Mouse (Mus musculus) v-Abl transformed pro-B cells (cell line): ENCODE measurements around the gene Hsf2bp.

Source experiments
- in situ Hi-C, 2 experiments: fragments of 400-800 bp; cut with MboI; formaldehyde crosslinking; loops; one replicate each; pipeline ENCODE4 v1.15.1; 2025; ENCODE audit not compliant: unreplicated experiment in 2 of 2

Gene Hsf2bp

DNA sequence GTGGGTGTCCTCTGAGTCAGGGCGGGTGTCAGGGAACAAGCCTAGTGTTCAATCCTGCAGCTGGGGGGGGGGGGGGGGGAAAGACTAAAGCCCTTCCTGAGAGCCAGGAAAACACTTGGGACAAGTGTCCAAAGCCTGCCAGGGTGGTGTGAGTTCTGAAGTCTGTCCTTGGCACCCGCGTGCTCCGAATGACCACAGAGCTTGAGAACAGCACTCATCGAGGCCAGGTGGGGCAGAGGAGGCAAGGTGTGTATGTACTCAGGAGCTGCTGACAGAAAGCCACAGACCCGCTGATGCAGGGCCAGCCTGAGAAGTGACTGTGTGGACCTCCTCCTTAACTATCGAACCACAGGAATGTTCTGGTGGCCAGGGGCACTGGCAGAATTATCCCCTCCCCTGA is 116.5 kb downstream of the Hsf2bp start:
- in situ Hi-C loops = no loop called here

DNA sequence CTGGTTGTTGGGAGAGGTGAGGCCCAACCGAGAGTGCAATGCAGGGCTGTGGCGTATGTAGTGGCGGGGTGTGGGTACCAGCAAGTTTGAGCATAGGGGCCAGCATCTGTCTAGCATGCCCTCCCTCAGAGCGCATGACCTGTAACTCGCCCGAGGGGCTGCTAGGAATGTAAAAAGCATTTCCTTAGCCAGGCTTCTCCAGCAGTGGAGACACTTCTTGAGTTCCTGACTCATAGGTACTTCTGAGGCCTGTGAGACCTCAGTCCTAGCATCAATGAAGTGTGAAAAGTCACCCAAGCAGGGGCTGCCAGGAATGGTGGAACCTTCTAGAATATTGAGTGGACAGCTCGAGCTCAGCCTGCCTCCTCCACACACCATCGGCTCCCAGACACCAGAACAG is 117.8 kb downstream of the Hsf2bp start:
- in situ Hi-C loops = no loop called here

DNA sequence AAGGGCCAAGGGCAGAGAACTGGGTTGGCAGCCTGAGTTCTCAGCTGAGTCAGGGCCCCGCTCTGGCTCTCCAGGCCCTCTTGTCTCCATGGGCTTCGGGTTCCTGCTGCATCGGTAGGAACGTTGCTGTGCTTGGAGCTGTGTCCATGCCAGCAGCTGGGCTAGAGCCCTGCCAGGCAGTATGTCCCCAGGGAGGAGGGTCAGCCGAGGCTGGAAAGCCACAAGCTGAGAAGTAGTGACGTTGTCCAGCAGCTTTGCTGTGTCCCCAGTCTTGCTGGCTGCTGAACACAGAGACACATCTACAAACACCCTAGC is 119.7 kb downstream of the Hsf2bp start:
- in situ Hi-C loops = no loop called here

DNA sequence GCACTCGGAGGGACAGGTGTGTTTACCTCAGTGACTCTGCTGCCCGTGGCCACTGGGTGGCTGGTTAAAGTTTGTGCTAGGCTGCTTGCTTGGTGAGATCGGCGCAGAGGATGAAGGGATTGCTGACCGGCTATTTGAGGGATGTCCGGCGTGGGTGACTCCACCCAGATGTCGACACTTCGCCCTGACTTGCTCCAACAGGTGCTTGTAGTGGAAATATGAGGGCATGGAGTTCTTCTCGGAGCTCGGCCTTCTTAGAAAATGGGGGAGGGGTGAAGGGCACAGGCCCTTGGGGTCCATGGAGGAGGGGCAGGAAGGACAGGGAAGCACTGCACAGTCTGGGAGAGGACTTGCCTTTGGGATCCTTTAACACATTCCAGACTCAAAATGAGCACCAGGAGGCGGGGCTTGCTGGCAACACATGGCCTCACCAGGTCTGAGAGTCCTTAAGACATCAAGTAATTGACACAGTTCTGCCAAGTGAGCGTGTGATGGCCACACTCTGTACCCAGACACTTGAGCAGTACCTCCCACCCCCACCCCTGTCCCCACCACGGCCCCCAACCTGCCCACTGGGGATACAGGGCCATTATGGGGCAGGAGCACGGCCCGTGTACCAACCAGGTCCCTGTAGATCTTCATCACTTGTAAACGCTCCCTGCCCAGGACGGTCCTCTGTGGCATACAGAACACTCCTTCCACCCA is 120.2 kb downstream of the Hsf2bp start:
- in situ Hi-C loops = no loop called here

DNA sequence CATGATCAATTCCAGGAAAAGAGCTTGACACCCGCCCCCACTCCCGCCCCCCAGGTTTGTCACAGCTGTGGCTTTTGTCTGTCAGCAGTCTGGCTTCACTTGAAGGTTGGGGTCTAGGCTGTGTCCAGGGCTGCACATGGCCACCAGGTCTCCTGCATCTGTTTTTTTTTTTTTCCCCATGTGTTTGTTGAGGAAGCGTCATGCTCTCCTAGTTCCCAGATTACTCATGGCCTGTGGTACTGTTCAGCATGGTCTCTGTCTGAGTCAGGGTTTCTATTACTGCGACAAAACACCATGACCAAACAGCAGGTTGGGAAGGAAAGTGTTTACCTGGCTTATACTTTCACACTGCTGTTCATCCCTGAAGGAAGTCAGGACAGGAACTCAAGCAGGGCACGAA is 121.8 kb downstream of the Hsf2bp start:
- in situ Hi-C loops = no loop called here

DNA sequence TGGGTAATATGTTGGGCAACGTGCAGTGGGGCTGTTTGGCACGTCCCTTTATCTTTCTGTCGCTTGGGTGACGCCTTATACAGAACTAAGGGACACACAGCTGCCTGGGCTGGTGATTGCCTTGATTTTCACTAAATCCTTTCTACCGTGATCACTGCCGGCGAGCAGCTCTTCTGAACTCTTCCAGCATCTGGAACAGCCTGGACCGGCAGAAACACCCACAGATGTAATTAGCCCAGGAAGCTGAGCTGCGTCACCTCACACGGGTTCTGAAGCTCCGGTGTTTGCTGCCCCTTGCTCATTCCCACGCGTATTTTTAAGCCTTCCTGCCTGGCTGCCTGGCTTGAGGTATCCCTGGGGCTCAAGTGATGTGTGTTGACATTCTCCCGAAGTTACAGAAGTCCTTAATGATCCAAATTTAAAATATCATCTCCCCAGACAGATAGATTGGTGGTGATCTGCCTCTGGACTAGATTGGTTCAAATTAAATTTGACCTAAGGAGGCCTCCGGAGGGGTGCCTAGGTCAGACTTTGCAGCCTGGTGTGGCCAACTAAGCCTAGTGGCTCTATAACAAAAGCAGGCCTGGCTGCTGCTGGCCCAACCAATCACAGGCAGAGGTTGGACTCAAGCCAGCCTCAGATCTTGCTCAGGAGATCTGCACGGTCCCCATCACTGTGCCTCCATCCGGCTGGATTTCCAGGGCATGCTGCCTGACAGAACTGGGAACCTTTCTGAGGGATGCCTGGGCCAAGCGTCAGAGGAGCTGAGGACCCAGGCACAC is 123.1 kb downstream of the Hsf2bp start:
- in situ Hi-C loops = no loop called here

DNA sequence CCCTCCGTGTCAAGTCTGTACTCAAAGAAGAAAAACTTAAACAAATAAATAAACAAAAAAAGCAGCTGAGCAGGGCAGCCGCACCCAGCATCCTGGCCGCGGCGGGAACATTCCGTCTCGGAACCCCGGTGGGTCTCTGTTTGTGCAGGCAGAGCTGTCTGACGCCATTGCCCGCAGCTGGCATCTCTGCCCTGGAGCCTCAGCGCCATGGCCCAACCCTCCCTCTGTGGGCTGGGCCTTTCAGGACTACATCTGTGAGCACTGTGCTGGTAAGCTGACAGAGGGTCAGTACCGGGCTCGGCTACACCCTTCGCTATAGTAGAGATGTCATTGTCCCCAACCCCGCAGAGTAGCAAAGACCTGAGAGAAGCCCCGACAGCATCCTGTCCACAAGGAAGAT is 123.8 kb downstream of the Hsf2bp start:
- in situ Hi-C loops = no loop called here

DNA sequence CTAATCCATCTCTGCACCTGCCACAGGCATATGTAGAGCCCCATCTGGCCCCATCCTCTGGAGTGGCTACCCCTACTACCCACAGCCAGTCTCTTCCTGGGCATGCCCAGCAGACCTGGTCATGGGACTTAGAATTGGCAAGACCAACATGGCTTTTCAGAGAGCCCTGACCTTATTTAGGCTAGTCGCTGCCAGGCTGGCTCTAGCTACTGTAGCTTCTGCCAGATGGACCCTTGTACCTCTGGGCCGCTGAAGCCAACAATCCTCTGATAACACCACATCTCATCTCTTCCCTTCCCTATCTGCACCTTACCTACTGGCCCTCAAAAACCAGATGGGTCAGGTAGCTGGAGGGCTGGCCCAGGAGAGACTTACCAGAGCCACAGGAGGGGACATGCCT is 127.2 kb downstream of the Hsf2bp start:
- in situ Hi-C loops = no loop called here

DNA sequence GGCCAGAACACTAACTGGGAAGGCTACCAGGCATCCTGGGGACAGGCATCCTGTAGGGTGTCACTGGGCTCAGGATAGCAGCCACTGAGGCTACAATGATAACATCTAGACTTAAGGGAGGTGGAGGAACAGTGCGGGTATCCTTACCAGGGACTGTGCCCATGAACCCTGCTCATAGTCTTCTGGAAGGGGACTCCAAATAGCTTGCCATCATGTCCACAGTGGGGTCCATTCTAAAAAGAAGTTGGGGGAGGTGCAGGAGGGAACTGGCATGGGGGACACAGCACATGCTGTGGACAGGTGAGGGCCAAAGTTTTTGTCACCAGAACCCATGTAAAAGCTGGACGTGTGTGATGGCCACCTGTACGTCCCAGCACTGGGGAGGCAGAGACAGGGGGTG is 129.7 kb downstream of the Hsf2bp start:
- in situ Hi-C loops = no loop called here

DNA sequence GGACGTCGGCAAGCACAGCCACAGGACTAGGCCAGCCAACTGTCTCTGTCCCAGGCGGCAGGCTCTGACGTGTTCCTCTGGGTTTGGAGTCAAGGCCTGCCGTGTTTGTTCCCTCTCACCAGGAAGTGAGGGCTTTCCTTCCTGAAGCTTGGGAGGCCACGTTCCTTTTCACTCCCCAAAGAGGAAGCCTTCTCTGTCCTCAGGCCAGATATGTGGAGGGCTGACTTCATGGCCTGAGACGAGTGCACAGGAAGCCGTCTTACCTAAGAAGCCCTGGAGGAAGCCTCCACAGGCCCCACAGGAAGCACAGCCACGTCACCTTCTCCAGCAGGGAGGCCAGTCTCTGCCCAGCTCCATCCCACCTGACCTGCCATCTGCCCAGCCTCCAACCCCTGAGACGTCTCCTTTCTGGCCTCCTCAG is 130.3 kb downstream of the Hsf2bp start:
- in situ Hi-C loops = no loop called here

DNA sequence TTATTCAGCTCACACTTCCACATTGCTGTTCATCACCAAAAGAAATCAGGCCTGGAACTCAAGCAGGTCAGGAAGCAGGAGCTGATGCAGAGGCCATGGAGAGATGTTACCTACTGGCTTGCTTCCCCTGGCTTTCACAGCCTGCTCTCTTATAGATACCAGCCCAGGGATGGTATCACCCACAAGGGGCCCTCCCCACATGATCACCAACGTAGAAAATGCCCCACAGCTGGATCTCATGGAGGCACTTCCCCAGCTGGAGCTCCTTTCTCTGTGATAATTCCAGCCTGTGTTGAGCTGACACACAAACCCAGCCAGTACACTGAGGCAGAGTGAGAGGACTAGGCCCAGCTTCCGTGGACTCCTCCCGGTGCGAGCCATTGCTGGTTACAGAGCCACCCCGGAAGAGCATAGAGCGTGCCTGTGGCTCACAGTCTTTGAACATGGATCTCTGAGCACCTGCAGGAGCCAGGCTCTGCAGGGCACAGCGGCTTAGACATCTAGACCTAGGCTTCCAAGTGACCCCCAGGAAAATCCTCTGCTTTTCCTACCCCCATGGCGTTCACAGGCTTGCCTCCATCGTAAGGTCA is 130.9 kb downstream of the Hsf2bp start:
- in situ Hi-C loops = no loop called here

DNA sequence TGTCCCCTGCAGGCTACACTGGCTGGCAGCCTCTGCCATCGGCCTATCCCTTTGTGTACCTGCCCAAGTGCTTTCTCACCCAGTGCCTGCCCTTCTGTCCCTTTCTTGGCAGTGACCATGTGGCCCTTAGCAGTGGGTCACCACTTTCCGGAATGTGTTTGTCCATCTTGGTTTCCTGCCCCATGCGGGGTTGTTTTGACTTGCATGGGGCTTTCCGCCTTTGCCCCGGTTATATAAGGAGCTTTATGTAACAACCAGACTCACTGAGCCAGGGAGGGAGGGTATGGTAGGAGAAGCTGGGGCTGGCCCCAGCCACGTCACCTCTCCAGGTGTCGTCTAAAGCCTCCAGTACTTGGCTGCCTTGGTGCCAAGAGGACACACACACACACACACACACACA is 132.1 kb downstream of the Hsf2bp start:
- in situ Hi-C loops = no loop called here

DNA sequence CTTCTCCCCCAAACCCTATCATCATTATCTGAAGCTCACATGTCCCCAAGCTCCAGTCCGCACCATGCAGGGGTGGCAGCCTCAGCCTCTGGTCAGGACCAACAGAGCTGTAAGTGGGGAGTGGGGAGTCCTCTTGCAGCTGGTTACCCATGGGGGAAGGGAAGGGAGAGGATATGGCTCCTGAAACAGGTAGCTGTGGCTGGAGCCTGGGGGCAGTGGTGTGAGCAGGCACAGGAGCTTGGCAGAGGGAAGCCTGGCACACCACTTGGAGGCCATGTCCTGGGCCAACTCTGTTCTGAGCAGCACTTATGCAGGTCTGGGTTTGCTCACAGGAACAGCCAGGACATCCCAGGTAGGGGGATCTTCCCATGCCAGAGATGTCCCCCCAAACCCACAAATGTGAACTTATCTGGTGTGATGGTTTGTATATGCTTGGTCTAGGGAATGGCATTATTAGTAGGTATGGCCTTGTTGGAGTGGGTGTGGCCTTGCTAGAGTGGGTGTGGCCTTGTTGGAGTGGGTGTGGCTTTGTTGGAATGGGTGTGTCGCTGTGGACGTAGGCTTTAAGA is 133.4 kb downstream of the Hsf2bp start:
- in situ Hi-C loops = no loop called here

DNA sequence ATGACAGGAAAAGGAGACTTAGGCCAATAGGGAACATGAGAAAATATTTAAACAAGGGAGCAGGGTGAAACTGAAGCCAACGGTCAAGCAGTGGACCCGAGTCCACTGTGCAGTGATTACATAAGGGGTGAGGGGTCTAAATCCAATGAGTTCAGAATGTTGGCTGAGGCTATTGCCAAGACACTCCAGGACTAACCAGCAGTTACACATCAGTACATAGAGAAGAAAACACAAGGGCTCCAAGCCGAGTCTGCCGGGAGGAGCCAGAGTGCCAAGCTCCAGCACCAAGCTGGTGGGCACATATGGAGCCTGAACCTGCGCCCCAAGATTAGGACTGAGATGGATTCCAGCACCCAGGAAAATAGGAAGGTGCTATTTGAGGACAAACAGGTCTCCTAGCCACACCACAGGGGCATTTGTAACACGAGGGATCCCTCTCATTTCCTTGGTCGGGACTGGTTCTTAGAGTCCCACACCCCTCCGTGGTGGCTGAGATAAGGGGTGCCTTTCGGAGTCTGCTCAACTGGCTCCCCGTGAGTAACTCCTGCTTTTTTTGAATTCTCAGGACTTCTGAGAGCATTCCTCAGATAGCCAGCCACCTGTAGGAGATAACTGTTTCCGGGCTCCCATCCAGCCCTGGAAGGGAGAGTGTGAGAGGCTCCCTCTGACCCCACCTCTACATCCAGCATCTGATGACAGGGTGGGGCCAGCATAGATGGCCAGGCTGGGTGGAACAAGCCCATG is 134.5 kb downstream of the Hsf2bp start:
- in situ Hi-C loops = no loop called here

DNA sequence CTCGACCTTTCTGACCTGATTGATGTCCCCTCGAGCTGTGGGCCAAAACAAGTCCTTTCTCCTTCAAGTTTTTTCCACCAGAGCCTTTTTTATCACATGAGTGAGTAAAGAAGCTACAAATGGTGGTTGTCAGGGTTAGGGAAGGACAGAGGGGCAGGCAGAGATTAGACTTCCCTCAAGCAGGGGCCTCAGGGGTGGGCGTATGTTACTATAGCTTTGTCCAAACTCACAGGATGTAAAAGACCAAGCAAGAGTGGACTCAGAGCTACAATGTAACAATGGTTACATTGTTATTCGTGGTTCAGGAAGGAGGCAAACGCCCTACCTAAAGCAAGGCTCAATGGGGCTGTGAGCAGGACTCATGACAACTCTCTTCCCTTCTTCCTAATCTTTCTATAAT is 137.2 kb downstream of the Hsf2bp start:
- in situ Hi-C loops = no loop called here

DNA sequence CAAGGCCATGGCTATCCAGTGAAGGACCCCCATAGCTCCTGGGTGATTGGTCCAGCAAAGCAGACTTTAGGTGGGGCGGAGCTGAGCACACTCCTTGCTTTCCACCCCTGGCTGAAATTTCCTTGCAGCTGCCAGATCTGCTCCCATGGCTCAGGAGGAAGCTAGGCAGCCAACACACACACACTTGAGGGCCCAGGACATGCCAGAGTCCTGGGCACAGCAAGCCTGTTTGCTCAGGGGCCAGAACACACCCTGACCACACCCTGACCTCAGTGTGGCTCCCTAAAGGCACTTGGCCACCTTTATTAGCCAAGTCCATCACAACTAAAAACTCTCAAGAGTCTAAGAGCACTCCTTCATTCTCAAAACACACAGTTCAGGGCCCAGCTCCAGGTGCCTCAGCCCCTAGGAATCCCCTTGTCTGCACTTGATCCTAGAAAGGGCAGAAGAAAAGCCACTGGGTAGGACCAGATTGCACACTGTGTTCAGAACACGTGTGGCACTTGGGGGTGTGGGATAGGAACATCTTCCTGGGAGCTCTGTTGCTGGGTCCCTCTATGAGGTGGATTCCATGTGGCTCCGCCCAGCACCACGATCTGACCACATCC is 138.9 kb downstream of the Hsf2bp start:
- in situ Hi-C loops = no loop called here

DNA sequence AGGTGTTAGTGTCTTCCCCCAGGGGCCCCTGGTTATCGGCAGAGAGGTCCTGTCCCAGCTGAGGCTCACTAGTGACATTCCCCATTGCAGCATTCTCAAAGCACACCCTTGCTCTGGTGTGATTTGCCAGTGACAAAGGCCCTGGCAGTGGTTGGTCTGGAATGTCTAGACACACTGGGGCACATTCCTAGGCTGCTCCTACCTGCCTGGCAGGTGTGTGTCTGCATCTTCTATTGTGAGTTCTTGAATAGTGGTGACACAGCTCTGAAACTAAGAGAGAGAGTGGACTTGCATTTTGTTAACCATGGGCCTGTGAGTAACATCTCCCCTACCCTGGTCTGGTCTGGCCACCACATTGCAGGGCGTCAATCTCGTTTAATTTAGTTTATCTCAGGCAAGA is 139.4 kb downstream of the Hsf2bp start:
- in situ Hi-C loops = no loop called here

DNA sequence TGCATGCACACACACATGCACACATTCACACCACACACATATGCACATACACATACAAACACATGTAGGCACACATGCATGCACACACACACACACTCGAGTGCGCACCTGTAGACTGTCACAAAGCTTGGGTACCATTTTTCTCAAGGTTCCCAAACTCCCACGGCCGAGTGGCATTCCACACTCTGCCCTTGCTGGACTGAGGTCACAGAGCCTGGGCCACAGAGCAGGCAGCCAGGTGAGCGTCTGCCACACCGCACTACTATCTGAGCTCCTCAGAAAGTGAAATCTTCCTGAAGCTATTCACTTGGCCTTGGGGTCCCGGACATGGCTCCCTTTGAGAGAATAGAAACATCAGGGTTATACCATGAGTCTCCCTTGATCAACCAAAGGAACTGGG is 139.8 kb downstream of the Hsf2bp start:
- in situ Hi-C loops = no loop called here
